In the genomic region with DNA sequence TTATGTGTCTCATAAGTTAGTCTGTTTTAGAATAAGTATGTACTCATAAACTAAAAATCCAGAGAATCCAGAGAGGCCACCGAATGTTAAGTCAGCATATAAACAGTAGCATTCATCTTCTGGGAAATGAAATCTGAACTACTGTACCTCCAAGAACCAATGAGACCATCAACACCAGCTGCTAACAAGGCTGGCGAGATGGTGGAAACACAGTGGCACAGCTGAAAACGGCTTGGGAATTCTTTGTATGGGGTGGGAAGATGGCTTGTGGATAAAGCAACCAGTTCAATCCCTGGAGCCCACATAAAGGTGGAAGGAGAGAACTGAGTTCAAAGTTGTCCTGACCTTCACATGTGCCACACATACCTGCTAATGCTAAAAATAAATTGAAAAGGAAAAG, we compare ENCODE assay signal across 25 mouse cellular contexts. TPM values are rescaled to one million over a fixed set of nuclear protein-coding genes. Genes with fewer than 3 reads are reported as not detected.
DNase-seq lines count a peak whose midpoint lies in the region; ATAC-seq and TF ChIP-seq lines count a peak whose summit lies in the region.
"Had no signal": no experiment of that assay in that cellular context is flagged by ENCODE, and none has a peak within 500 bp of the region (broad histone marks: within the 10 kb centered on the region; RNA-seq: fewer than 3 reads in every experiment).

No protein-coding gene starts in this region.

- no peak overlapping the region for H3K4me3 ChIP-seq in gastrocnemius, adult 2 months
- H3K4me3 ChIP-seq in heart, embryonic 13.5 days: no peak overlapping the region
- no peak overlapping the region for H3K4me3 ChIP-seq in heart, embryonic 16.5 days (ENCODE audit: low read length)
- no peak overlapping the region for H3K4me3 ChIP-seq in hindbrain, embryonic 11.5 days (ENCODE audit: low read depth, low read length)
- H3K4me3 ChIP-seq: embryonic facial prominence, embryonic 12.5 days; erythroblast, embryonic 14.5 days; forebrain, embryonic 12.5 days; forebrain, embryonic 15.5 days; hindbrain, embryonic 12.5 days; hindbrain, embryonic 15.5 days had no signal

- 69% methylated on average over 3 of the region's 3 CpGs for WGBS in heart, embryonic 13.5 days
- 73% methylated on average over 3 of the region's 3 CpGs for WGBS in heart, embryonic 16.5 days
- 94% methylated on average over 3 of the region's 3 CpGs for WGBS in hindbrain, embryonic 11.5 days

- H3K9ac ChIP-seq in heart, embryonic 13.5 days: 0 out of 2 replicates have a peak overlapping the region, but pooled peaks have one; percentile 28
- H3K9ac ChIP-seq in heart, embryonic 16.5 days (ENCODE audit: low read length): no peak overlapping the region
- H3K9ac ChIP-seq in hindbrain, embryonic 11.5 days (ENCODE audit: low read depth, low read length): no peak overlapping the region
- H3K9ac ChIP-seq: embryonic facial prominence, embryonic 12.5 days; forebrain, embryonic 12.5 days; forebrain, embryonic 15.5 days; hindbrain, embryonic 12.5 days; hindbrain, embryonic 15.5 days had no signal

- intact Hi-C loops in gastrocnemius, adult 2 months (cut with DNase I): no loop called here

- peaks cover 100% of the 10 kb centered on the region for H3K36me3 ChIP-seq in heart, embryonic 13.5 days
- H3K36me3 ChIP-seq in heart, embryonic 16.5 days (ENCODE audit: control insufficient read depth, insufficient read depth): peaks cover 49% of the 10 kb centered on the region
- peaks cover 7% of the 10 kb centered on the region; the same call in 1 of the 2 replicates for H3K36me3 ChIP-seq in hindbrain, embryonic 11.5 days (ENCODE audit: control insufficient read depth, insufficient read depth, low read length)

- peaks cover 99% of the 10 kb centered on the region for H3K4me1 ChIP-seq in heart, embryonic 13.5 days
- peaks cover 82% of the 10 kb centered on the region for H3K4me1 ChIP-seq in heart, embryonic 16.5 days (ENCODE audit: control insufficient read depth, insufficient read depth, low read length)
- no peaks in the 10 kb centered on the region for H3K4me1 ChIP-seq in hindbrain, embryonic 11.5 days (replicated peaks; ENCODE audit: control insufficient read depth, insufficient read depth, low read length)
- H3K4me1 ChIP-seq: forebrain, embryonic 12.5 days had no signal

- no peak for DNase-seq in gastrocnemius, adult 2 months
- DNase-seq in gastrocnemius, adult 18-20 months (ENCODE audit: low spot score): no peak
- no peak for DNase-seq in heart, adult 11 months
- DNase-seq in heart, adult 18-20 months: no peak
- no peak for DNase-seq in hindbrain, embryonic 11.5 days (ENCODE audit: low spot score)
- DNase-seq: adrenal gland, postnatal 10 days; adrenal gland, postnatal 36 days; B cell, adult 2 months; cerebellum, adult 18-20 months; cerebellum, postnatal 14 days; gastrocnemius, postnatal 14 days; heart, postnatal 4 days; kidney, adult 2 months had no signal

- no peak for TF ChIP-seq CTCF in gastrocnemius, adult 2 months (IDR thresholded peaks at IDR 0.05)

- ATAC-seq in heart, embryonic 13.5 days (ENCODE audit: extremely low read depth, insufficient number of reproducible peaks, low FRiP score, low TSS enrichment): no peak
- ATAC-seq in heart, embryonic 16.5 days (replicated peaks; ENCODE audit: extremely low read depth, insufficient read depth, low FRiP score): no peak
- no peak for ATAC-seq in hindbrain, embryonic 11.5 days (ENCODE audit: low FRiP score)
- ATAC-seq: forebrain, embryonic 15.5 days; intestine, postnatal 0 days; Patski had no signal

- H3K4me2 ChIP-seq in heart, embryonic 13.5 days: no peak overlapping the region
- no peak overlapping the region; the same call in 1 of the 2 replicates for H3K4me2 ChIP-seq in heart, embryonic 16.5 days (ENCODE audit: low read depth, low read length)
- no peak overlapping the region for H3K4me2 ChIP-seq in hindbrain, embryonic 11.5 days (replicated peaks; ENCODE audit: low read depth, low read length)
- H3K4me2 ChIP-seq: embryonic facial prominence, embryonic 12.5 days; forebrain, embryonic 12.5 days; forebrain, embryonic 15.5 days; hindbrain, embryonic 12.5 days; hindbrain, embryonic 15.5 days had no signal

- H3K9me3 ChIP-seq in heart, embryonic 13.5 days: no peaks in the 10 kb centered on the region
- H3K9me3 ChIP-seq in heart, embryonic 16.5 days (replicated peaks; ENCODE audit: control insufficient read depth, low read length): no peaks in the 10 kb centered on the region
- no peaks in the 10 kb centered on the region for H3K9me3 ChIP-seq in hindbrain, embryonic 11.5 days (ENCODE audit: control insufficient read depth, low read length)
- H3K9me3 ChIP-seq: embryonic facial prominence, embryonic 12.5 days; forebrain, embryonic 12.5 days; forebrain, embryonic 15.5 days; G1E; hindbrain, embryonic 12.5 days; hindbrain, embryonic 15.5 days had no signal

- H3K27me3 ChIP-seq in heart, embryonic 13.5 days (replicated peaks): no peaks in the 10 kb centered on the region
- H3K27me3 ChIP-seq in heart, embryonic 16.5 days (ENCODE audit: control insufficient read depth, insufficient read depth, low read length): no peaks in the 10 kb centered on the region
- H3K27me3 ChIP-seq in hindbrain, embryonic 11.5 days (ENCODE audit: control insufficient read depth, insufficient read depth, low read length): no peaks in the 10 kb centered on the region
- H3K27me3 ChIP-seq: CH12.LX; embryonic facial prominence, embryonic 12.5 days; forebrain, embryonic 12.5 days; forebrain, embryonic 15.5 days; hindbrain, embryonic 12.5 days; hindbrain, embryonic 15.5 days; Patski had no signal

- H3K27ac ChIP-seq in gastrocnemius, adult 2 months: peak overlapping the region; percentile 59
- peak overlapping the region; percentile 51 for H3K27ac ChIP-seq in heart, embryonic 13.5 days (replicated peaks)
- peak overlapping the region; percentile 97 for H3K27ac ChIP-seq in heart, embryonic 16.5 days (ENCODE audit: low read length)
- H3K27ac ChIP-seq in hindbrain, embryonic 11.5 days (ENCODE audit: low read depth, low read length): no peak overlapping the region
- H3K27ac ChIP-seq: embryonic facial prominence, embryonic 12.5 days; forebrain, embryonic 12.5 days; forebrain, embryonic 15.5 days; hindbrain, embryonic 12.5 days; hindbrain, embryonic 15.5 days had no signal

RNA-seq across cellular contexts. Expression of a gene that starts 10.4 kb away (rescaled TPM):
- total RNA-seq in gastrocnemius, adult 2 months (2021): 10 to 100 TPM; 42.7 to 64.8 TPM
- total RNA-seq in gastrocnemius, adult 18-20 months (2021): 10 to 100 TPM; 38.3 to 70.3 TPM
- 218 and 227 TPM in 2 replicates for polyA plus RNA-seq in heart, embryonic 13.5 days (2015; fragmentation: Nextera tagmentation; extraction: Ambion mirVana)
- polyA plus RNA-seq in heart, embryonic 16.5 days (2015; fragmentation: Nextera tagmentation; extraction: Ambion mirVana): 241 and 256 TPM in 2 replicates
- total RNA-seq in heart, adult 18-20 months (2021): 100 to 1,000 TPM; 122 to 133 TPM
- 169 and 171 TPM in 2 replicates for polyA plus RNA-seq in hindbrain, embryonic 11.5 days (2014; fragmentation: Nextera tagmentation; extraction: Ambion mirVana)

RNA-seq across cellular contexts. Expression of a gene that starts 49.7 kb away (rescaled TPM):
- under 1 TPM; 0.20 to 0.25 TPM for total RNA-seq in gastrocnemius, adult 2 months (2021)
- total RNA-seq in gastrocnemius, adult 18-20 months (2021): under 1 TPM; 0.27 to 0.33 TPM
- 0.27 and 0.42 TPM in 2 replicates for polyA plus RNA-seq in heart, embryonic 13.5 days (2015; fragmentation: Nextera tagmentation; extraction: Ambion mirVana)
- 0.62 and 0.64 TPM in 2 replicates for polyA plus RNA-seq in heart, embryonic 16.5 days (2015; fragmentation: Nextera tagmentation; extraction: Ambion mirVana)
- 1 to 10 TPM; 1.6 to 2.0 TPM for total RNA-seq in heart, adult 18-20 months (2021)
- polyA plus RNA-seq in hindbrain, embryonic 11.5 days (2014; fragmentation: Nextera tagmentation; extraction: Ambion mirVana): 0.13 and 0.15 TPM in 2 replicates
